Mouse (Mus musculus) monocyte, adult 59 days (primary cell): ENCODE measurements around the gene Gm7995. TPM values are rescaled to one million over a fixed set of nuclear protein-coding genes. Genes with fewer than 3 reads are reported as not detected.

Experiments
- total RNA-seq, 2 experiments: library from RNA; stranded (reverse); gene quantifications; one replicate each; pipeline ENCODE4 v1.2.4; 2023

Gm7995 gene
- total RNA-seq = not detected

GRCm38 (mm10) chr14:42309910-42310309, at the start of gene Gm7995:
Gene Gm7995 (plus strand): TSS chr14:42310210.

GRCm38 (mm10) chr14:42297258-42297657, 12.8 kb upstream of the Gm7995 start, which contains the start of gene Gm9611:
Gene Gm9611 (minus strand): TSS chr14:42297358.

Other genes starting within 250 kb of the Gm7995 start
- gene Gm7951, start 192.8 kb upstream of the Gm7995 start, total RNA-seq = not detected
- not detected for gene Gm17027, start 147.6 kb upstream of the Gm7995 start, total RNA-seq
- gene Gm3573, start 119.4 kb upstream of the Gm7995 start, total RNA-seq = not detected
- gene Gm17026, start 50.2 kb upstream of the Gm7995 start, total RNA-seq = not detected
- not detected for gene Gm9611, start 12.9 kb upstream of the Gm7995 start, total RNA-seq
- not detected for gene Gm8005, start 129.5 kb downstream of the Gm7995 start, total RNA-seq
- not detected for gene Gm8011, start 153.7 kb downstream of the Gm7995 start, total RNA-seq
- gene Gm8020, start 192.1 kb downstream of the Gm7995 start, total RNA-seq = not detected
- gene Gm8024, start 214.1 kb downstream of the Gm7995 start, total RNA-seq = not detected